Mouse (Mus musculus): ENCODE results near the gene Mrps27. TPM values are rescaled to one million over a fixed set of nuclear protein-coding genes. Genes with fewer than 3 reads are reported as not detected.

Gene Mrps27
- polyA plus RNA-seq, 1 experiment from 2014 or later = 56.1 TPM

- Histone ChIP-seq H3K4me1 (ENCODE audit: control insufficient read depth, insufficient read depth, low read length) (no peaks in the 10 kb centered on the region), H3K36me3 (ENCODE audit: control insufficient read depth, insufficient read depth, low read length) (no peaks in the 10 kb centered on the region), H3K4me2 (ENCODE audit: low read depth, low read length) (no peak overlapping the region), H3K4me3 (replicated peaks; ENCODE audit: low read length) (no peak overlapping the region), H3K9ac (ENCODE audit: low read length) (no peak overlapping the region), H3K27ac (ENCODE audit: low read length) (no peak overlapping the region), H3K9me3 (replicated peaks; ENCODE audit: control insufficient read depth, low read length) (no peaks in the 10 kb centered on the region), H3K27me3 (ENCODE audit: control insufficient read depth, insufficient read depth, low read length) (no peaks in the 10 kb centered on the region)
- WGBS = 38% methylated on average over 6 of the region's 6 CpGs
- no peak for ATAC-seq (ENCODE audit: insufficient read depth, low FRiP score)
These were observed 31.0 kb downstream of the Mrps27 start for GRCm38 (mm10) chr13:99375550-99375949.

DNA sequence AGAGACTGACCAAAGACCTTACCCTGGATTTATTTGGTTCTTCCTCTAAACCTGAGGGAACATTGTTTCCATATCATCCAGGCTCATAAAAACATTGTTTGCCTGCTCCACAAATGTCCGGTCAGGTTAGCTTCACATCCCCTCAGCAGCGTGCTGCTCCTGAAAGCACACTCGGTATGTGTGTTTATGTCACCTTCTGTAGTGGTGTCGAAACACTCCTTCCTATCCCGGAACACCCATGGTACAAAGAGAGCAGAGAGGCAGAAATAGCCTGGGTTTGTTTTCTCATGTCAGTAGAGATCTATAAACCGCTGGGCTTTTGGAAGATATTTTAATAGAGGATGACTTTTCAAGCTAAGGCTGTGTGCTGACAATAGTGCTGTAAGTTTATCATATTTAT lies 32.5 kb downstream of the Mrps27 start:
- Histone ChIP-seq H3K27me3 (ENCODE audit: control insufficient read depth, insufficient read depth, low read length) (no peaks in the 10 kb centered on the region), H3K4me1 (ENCODE audit: control insufficient read depth, insufficient read depth, low read length) (no peaks in the 10 kb centered on the region), H3K4me2 (ENCODE audit: low read depth, low read length) (no peak overlapping the region), H3K9ac (ENCODE audit: low read length) (no peak overlapping the region), H3K4me3 (replicated peaks; ENCODE audit: low read length) (no peak overlapping the region), H3K9me3 (replicated peaks; ENCODE audit: control insufficient read depth, low read length) (no peaks in the 10 kb centered on the region), H3K27ac (ENCODE audit: low read length) (no peak overlapping the region), H3K36me3 (ENCODE audit: control insufficient read depth, insufficient read depth, low read length) (no peaks in the 10 kb centered on the region)
- no peak for ATAC-seq (ENCODE audit: insufficient read depth, low FRiP score)
- WGBS = 78% methylated on average over 6 of the region's 6 CpGs

- no peak overlapping the region for H3K4me3 ChIP-seq (replicated peaks; ENCODE audit: low read length)
- no peak overlapping the region for H3K9ac ChIP-seq (ENCODE audit: low read length)
- WGBS = 81% methylated on average over 1 of the region's 1 CpGs
- no peak for ATAC-seq (ENCODE audit: insufficient read depth, low FRiP score)
- H3K27ac ChIP-seq (ENCODE audit: low read length) = no peak overlapping the region
- no peaks in the 10 kb centered on the region for H3K9me3 ChIP-seq (replicated peaks; ENCODE audit: control insufficient read depth, low read length)
- H3K4me1 ChIP-seq (ENCODE audit: control insufficient read depth, insufficient read depth, low read length) = no peaks in the 10 kb centered on the region
- no peaks in the 10 kb centered on the region for H3K27me3 ChIP-seq (ENCODE audit: control insufficient read depth, insufficient read depth, low read length)
- no peak overlapping the region for H3K4me2 ChIP-seq (ENCODE audit: low read depth, low read length)
- no peaks in the 10 kb centered on the region for H3K36me3 ChIP-seq (ENCODE audit: control insufficient read depth, insufficient read depth, low read length)
These were observed 33.6 kb downstream of the Mrps27 start for GRCm38 (mm10) chr13:99378223-99378622.

DNA sequence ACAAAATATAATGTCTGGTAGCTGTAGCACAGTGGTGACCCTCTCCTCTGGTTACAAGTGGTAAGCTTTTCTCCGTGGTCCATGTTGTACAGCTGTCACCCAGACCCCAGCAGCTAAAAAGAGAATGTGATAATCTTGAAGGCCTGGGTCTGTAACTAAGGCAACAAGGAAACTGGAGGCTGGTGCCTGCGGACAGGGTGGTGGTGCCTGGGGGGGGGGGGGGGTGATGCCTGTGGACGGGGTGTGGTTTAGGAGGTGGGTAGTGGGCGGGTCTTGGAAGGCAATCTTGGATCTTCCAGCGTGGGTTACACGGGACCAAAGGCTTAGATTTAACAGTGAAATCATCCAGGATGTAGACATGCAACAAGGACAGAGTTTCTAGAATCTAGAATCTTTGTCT lies 37.8 kb downstream of the Mrps27 start:
- H3K4me1 ChIP-seq (ENCODE audit: control insufficient read depth, insufficient read depth, low read length) = no peaks in the 10 kb centered on the region
- H3K9me3 ChIP-seq (replicated peaks; ENCODE audit: control insufficient read depth, low read length) = no peaks in the 10 kb centered on the region
- no peak overlapping the region for H3K9ac ChIP-seq (ENCODE audit: low read length)
- no peak overlapping the region for H3K4me3 ChIP-seq (replicated peaks; ENCODE audit: low read length)
- no peaks in the 10 kb centered on the region for H3K27me3 ChIP-seq (ENCODE audit: control insufficient read depth, insufficient read depth, low read length)
- no peaks in the 10 kb centered on the region for H3K36me3 ChIP-seq (ENCODE audit: control insufficient read depth, insufficient read depth, low read length)
- no peak overlapping the region for H3K27ac ChIP-seq (ENCODE audit: low read length)
- H3K4me2 ChIP-seq (ENCODE audit: low read depth, low read length) = no peak overlapping the region
- no peak for ATAC-seq (ENCODE audit: insufficient read depth, low FRiP score)
- WGBS = 63% methylated on average over 6 of the region's 6 CpGs

DNA sequence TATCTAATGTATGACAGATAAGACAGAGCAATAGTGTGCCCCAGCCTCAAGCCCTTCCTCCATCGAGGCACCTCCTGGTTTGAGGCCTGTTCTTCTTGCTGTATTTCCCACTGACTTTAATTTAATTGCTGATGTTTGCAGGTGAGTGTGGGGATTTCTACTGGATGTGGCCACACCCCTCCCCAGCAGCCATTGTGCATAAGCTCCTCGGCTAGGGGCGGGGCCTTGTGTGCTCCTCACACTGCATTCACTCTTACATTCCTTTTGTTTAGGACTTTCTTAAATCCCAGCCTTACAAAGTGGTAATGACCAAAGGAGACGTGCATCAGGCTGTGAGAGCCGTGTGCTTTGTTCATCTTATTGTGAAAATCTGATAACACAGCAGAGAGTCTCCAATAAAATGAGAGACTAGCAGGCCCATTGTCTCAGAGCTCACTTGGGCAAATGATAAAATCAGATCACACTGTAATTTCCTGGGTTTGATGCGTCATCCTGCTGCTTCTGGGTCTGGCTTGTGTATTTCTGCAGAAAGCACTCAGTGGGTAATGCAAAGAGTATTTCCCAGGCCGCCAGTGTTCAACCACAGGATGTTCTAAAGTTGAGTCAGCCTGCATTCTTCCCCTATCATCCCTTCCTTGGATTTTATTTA lies 40.1 kb downstream of the Mrps27 start:
- Histone ChIP-seq H3K4me3 (replicated peaks; ENCODE audit: low read length) (no peak overlapping the region), H3K27me3 (ENCODE audit: control insufficient read depth, insufficient read depth, low read length) (no peaks in the 10 kb centered on the region), H3K27ac (ENCODE audit: low read length) (no peak overlapping the region; the same call in 1 of the 2 replicates), H3K4me1 (ENCODE audit: control insufficient read depth, insufficient read depth, low read length) (no peaks in the 10 kb centered on the region), H3K36me3 (ENCODE audit: control insufficient read depth, insufficient read depth, low read length) (no peaks in the 10 kb centered on the region), H3K9me3 (replicated peaks; ENCODE audit: control insufficient read depth, low read length) (no peaks in the 10 kb centered on the region), H3K4me2 (ENCODE audit: low read depth, low read length) (no peak overlapping the region), H3K9ac (ENCODE audit: low read length) (no peak overlapping the region)
- 70% methylated on average over 7 of the region's 7 CpGs for WGBS
- ATAC-seq (ENCODE audit: insufficient read depth, low FRiP score) = no peak

- Histone ChIP-seq H3K4me2 (ENCODE audit: low read depth, low read length) (no peak overlapping the region), H3K27me3 (ENCODE audit: control insufficient read depth, insufficient read depth, low read length) (no peaks in the 10 kb centered on the region), H3K4me3 (replicated peaks; ENCODE audit: low read length) (no peak overlapping the region), H3K27ac (ENCODE audit: low read length) (no peak overlapping the region), H3K9me3 (replicated peaks; ENCODE audit: control insufficient read depth, low read length) (no peaks in the 10 kb centered on the region), H3K4me1 (ENCODE audit: control insufficient read depth, insufficient read depth, low read length) (no peaks in the 10 kb centered on the region), H3K9ac (ENCODE audit: low read length) (no peak overlapping the region), H3K36me3 (ENCODE audit: control insufficient read depth, insufficient read depth, low read length) (no peaks in the 10 kb centered on the region)
- 80% methylated on average over 6 of the region's 6 CpGs for WGBS
- ATAC-seq (ENCODE audit: insufficient read depth, low FRiP score) = no peak
These were observed 41.3 kb downstream of the Mrps27 start for GRCm38 (mm10) chr13:99385911-99386310.

DNA sequence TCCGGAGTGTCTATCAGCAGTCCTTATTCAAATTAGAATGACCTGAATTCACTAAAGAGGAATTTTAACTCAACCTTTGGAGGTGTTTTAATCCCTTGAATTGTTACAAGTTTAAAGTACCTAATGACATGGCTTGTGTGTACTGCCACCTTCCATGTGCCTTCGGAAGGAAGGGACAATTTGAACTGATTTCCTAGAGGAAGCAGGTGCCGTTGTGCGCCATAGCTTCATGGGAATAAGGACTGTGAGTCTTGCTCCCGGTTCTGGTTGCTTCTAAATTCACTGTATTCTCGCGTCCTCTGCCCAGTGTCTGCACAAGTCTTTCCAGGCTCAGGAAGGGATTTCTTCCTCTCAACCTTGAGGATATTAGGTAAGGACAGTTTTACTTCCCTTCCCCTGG lies 41.8 kb downstream of the Mrps27 start:
- 89% methylated on average over 7 of the region's 7 CpGs for WGBS
- no peak overlapping the region for H3K9ac ChIP-seq (ENCODE audit: low read length)
- no peak overlapping the region for H3K27ac ChIP-seq (ENCODE audit: low read length)
- H3K36me3 ChIP-seq (ENCODE audit: control insufficient read depth, insufficient read depth, low read length) = no peaks in the 10 kb centered on the region
- no peak overlapping the region for H3K4me3 ChIP-seq (replicated peaks; ENCODE audit: low read length)
- ATAC-seq (ENCODE audit: insufficient read depth, low FRiP score) = no peak
- H3K27me3 ChIP-seq (ENCODE audit: control insufficient read depth, insufficient read depth, low read length) = no peaks in the 10 kb centered on the region
- no peaks in the 10 kb centered on the region for H3K9me3 ChIP-seq (replicated peaks; ENCODE audit: control insufficient read depth, low read length)
- H3K4me2 ChIP-seq (ENCODE audit: low read depth, low read length) = no peak overlapping the region
- no peaks in the 10 kb centered on the region; the same call in 1 of the 2 replicates for H3K4me1 ChIP-seq (ENCODE audit: control insufficient read depth, insufficient read depth, low read length)

DNA sequence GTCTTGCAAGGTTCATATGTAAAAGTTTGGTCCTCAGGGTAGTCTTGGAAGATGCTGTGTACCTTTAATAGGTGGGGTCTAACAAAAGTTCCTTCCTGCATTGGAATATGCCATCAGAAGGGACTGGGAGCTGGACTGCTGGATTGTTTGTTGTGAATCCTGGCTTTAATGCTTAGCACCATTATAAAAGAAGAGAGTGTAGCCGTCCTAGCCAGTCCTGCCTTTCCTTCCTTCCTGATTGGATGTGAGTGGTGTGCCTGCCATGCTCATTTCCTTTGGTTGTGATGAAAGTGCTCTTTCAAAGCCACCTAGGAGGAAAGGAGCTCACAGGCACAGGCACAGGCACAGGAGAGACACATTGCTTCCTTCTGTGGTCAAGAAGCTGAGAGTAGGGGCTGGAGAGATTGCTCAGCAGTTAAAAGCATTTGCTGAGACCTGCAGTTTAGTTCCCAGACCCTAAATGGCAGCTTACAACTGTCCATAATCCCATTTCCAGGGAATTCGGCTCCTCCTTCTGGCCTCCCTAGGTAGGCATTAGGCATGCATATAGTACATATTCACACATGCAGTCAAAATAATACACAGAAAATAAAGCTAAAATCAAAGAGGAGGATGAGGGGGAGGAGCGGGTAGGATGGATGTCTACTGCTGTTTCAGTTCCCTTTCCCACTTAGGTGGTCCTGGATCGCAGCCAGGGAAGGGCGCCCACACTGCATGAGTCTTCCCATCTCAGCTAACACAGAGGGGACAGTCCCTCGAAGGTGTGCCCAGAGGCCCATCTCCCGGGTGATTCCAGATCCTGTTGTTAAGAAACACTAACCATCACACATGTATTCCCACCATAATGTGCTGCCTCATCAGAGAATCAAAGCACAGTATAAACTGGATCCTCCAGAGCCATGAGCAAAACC lies 43.6 kb downstream of the Mrps27 start:
- Histone ChIP-seq H3K9me3 (replicated peaks; ENCODE audit: control insufficient read depth, low read length) (no peaks in the 10 kb centered on the region), H3K4me1 (ENCODE audit: control insufficient read depth, insufficient read depth, low read length) (no peaks in the 10 kb centered on the region; the same call in 1 of the 2 replicates), H3K9ac (ENCODE audit: low read length) (no peak overlapping the region), H3K36me3 (ENCODE audit: control insufficient read depth, insufficient read depth, low read length) (no peaks in the 10 kb centered on the region), H3K4me2 (ENCODE audit: low read depth, low read length) (no peak overlapping the region), H3K4me3 (replicated peaks; ENCODE audit: low read length) (no peak overlapping the region), H3K27ac (ENCODE audit: low read length) (no peak overlapping the region), H3K27me3 (ENCODE audit: control insufficient read depth, insufficient read depth, low read length) (no peaks in the 10 kb centered on the region)
- ATAC-seq (ENCODE audit: insufficient read depth, low FRiP score) = no peak
- 74% methylated on average over 7 of the region's 7 CpGs for WGBS

DNA sequence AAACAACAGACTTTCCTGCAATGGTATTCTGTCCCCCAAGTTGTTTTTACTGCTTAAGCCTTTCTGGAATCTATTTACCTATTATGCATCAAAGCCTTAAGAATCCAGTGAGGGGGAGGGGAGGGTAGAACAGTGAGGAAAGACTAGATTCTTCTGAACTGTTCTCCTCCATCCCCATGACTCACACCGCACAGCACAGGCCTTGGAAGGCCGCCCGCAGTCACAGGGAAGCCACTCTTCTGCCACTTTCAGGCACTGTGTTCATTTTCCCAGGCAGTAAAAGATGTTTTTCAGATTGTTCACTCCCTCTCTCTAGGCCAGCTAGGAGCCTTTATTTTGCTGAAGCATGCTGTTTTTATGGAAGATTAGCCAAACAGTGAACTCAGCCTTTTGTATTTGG lies 46.8 kb downstream of the Mrps27 start:
- Histone ChIP-seq H3K4me2 (ENCODE audit: low read depth, low read length) (no peak overlapping the region), H3K36me3 (ENCODE audit: control insufficient read depth, insufficient read depth, low read length) (no peaks in the 10 kb centered on the region), H3K9me3 (replicated peaks; ENCODE audit: control insufficient read depth, low read length) (no peaks in the 10 kb centered on the region), H3K9ac (ENCODE audit: low read length) (no peak overlapping the region), H3K4me3 (replicated peaks; ENCODE audit: low read length) (no peak overlapping the region), H3K27me3 (ENCODE audit: control insufficient read depth, insufficient read depth, low read length) (no peaks in the 10 kb centered on the region), H3K27ac (ENCODE audit: low read length) (no peak overlapping the region), H3K4me1 (ENCODE audit: control insufficient read depth, insufficient read depth, low read length) (no peaks in the 10 kb centered on the region; the same call in none of the 2 replicates)
- ATAC-seq (ENCODE audit: insufficient read depth, low FRiP score) = no peak
- 80% methylated on average over 3 of the region's 3 CpGs for WGBS

Measured in stomach, embryonic 16.5 days (tissue).